Mouse (Mus musculus) hindbrain, postnatal 0 days (tissue): Measurements from ENCODE around the gene Edem1. TPM values are rescaled to one million over a fixed set of nuclear protein-coding genes. Genes with fewer than 3 reads are reported as not detected.
"Not testable (repeated sequence)": the region's sequence is repeated elsewhere in the genome, so short reads cannot be mapped to it uniquely, and the experiment has no call there.

ENCODE experiments used
- ATAC-seq: fragments of 200-750 bp; cut with Nextera tagmentation; 2 replicates; pipeline ENCODE4 v1.8.0; 2017; ENCODE audit warnings: mild to moderate bottlenecking, moderate TSS enrichment, moderate library complexity
- DNase-seq: peaks from one replicate; pipeline ENCODE4 v3.0.0-alpha.2; 2015; ENCODE audit warnings: low spot score
- H3K27ac ChIP-seq: fragments of 300-500 bp; sonication (generic); 2 replicates; pipeline ENCODE4 v1.5.1; 2014; ENCODE audit warnings: mild to moderate bottlenecking
- H3K27me3 ChIP-seq: fragments of 300-500 bp; sonication (generic); 2 replicates; pipeline ENCODE4 v1.6.1; 2014; ENCODE audit warnings: low read length, mixed read lengths; ENCODE audit not compliant: insufficient read depth
- H3K36me3 ChIP-seq: fragments of 300-500 bp; sonication (generic); 2 replicates; pipeline ENCODE4 v1.6.1; 2014; ENCODE audit warnings: low read length, mixed read lengths; ENCODE audit not compliant: insufficient read depth
- H3K4me1 ChIP-seq: fragments of 300-500 bp; sonication (generic); 2 replicates; pipeline ENCODE4 v1.6.1; 2014; ENCODE audit warnings: antibody characterized with exemption, low read length, mixed read lengths; ENCODE audit not compliant: insufficient read depth
- H3K4me2 ChIP-seq: fragments of 300-500 bp; sonication (generic); 2 replicates; pipeline ENCODE4 v1.6.1; 2014; ENCODE audit warnings: low read depth, mild to moderate bottlenecking, low read length, moderate library complexity, mixed read lengths
- H3K4me3 ChIP-seq: fragments of 300-500 bp; sonication (generic); 2 replicates; pipeline ENCODE4 v1.5.1; 2014; ENCODE audit warnings: low read length
- H3K9ac ChIP-seq: fragments of 300-500 bp; sonication (generic); replicated peaks from 2 replicates; pipeline ENCODE4 v1.6.1; 2014; ENCODE audit warnings: mild to moderate bottlenecking, low read length, moderate library complexity, mixed read lengths
- H3K9me3 ChIP-seq: fragments of 300-500 bp; sonication (generic); 2 replicates; pipeline ENCODE4 v1.6.1; 2016; ENCODE audit warnings: low read length, mixed read lengths
- CTCF ChIP-seq: IDR thresholded peaks from 2 replicates; pipeline ENCODE4 v1.5.1; 2016; ENCODE audit warnings: antibody characterized with exemption, control low read depth, low read depth
- WGBS: fragments of 180-500 bp; shearing (Covaris S2); extraction: QIAGEN DNeasy Blood & Tissue Kit; methylation state at CpG from one replicate; pipeline ENCODE4 v1.1.7; 2014; 5-methylcytosine and 5-hydroxymethylcytosine counted together
- polyA plus RNA-seq: library from polyadenylated mRNA; unstranded; fragments of >200 nt; fragmentation: Nextera tagmentation; extraction: Ambion mirVana; gene quantifications from 2 replicates; pipeline ENCODE4 v1.2.1, GENCODE M21; 2015
- total RNA-seq: library from RNA; depleted of rRNA; stranded (reverse); fragments of >200 nt; gene quantifications from 2 replicates; pipeline ENCODE4 v1.2.3, GENCODE M21; 2014

Gene Edem1
- total and polyA plus RNA-seq, 2 experiments from 2014 or later, result 5.0 to 13.4 TPM

- peaks cover 42% of the 10 kb centered on the region; the same call in 1 of the 2 replicates for H3K36me3 ChIP-seq
- DNase-seq, result no peak
These were observed 23.7 kb downstream of the Edem1 start for GRCm38 (mm10) chr6:108852088-108852670.

GRCm38 (mm10) chr6:108852986-108853385, 24.5 kb downstream of the Edem1 start:
- no peak for DNase-seq
- Histone ChIP-seq H3K9me3 (no peaks in the 10 kb centered on the region), H3K36me3 (peaks cover 42% of the 10 kb centered on the region; the same call in 1 of the 2 replicates), H3K27ac (no peak overlapping the region), H3K4me1 (no peaks in the 10 kb centered on the region), H3K4me2 (no peak overlapping the region), H3K9ac (no peak overlapping the region), H3K4me3 (no peak overlapping the region), H3K27me3 (no peaks in the 10 kb centered on the region)
- ATAC-seq, result no peak
- WGBS, result 93% methylated on average over 5 of the region's 5 CpGs
- no peak for TF ChIP-seq CTCF

More at GRCm38 (mm10) chr6:108852088-108852670, 23.7 kb downstream of the Edem1 start:
- Histone ChIP-seq H3K4me2 (no peak overlapping the region), H3K9ac (no peak overlapping the region), H3K4me3 (no peak overlapping the region), H3K27me3 (no peaks in the 10 kb centered on the region), H3K4me1 (no peaks in the 10 kb centered on the region), H3K9me3 (no peaks in the 10 kb centered on the region), H3K27ac (no peak overlapping the region)
- TF ChIP-seq CTCF, result no peak
- ATAC-seq, result no peak
- 90% methylated on average over 8 of the region's 8 CpGs for WGBS

GRCm38 (mm10) chr6:108858583-108858982, 30.1 kb downstream of the Edem1 start:
- H3K36me3 ChIP-seq, result peaks cover 20% of the 10 kb centered on the region; the same call in 1 of the 2 replicates
- H3K4me1 ChIP-seq, result no peaks in the 10 kb centered on the region
- ATAC-seq (no peak), DNase-seq (no peak)
- TF ChIP-seq CTCF, result no peak
- H3K9me3 ChIP-seq, result 0 out of 2 replicates have a peak, but pooled peaks cover 3% of the 10 kb centered on the region
- H3K4me2 ChIP-seq, result no peak overlapping the region
- no peaks in the 10 kb centered on the region for H3K27me3 ChIP-seq
- H3K4me3 ChIP-seq, result no peak overlapping the region
- WGBS, result 90% methylated on average over 9 of the region's 9 CpGs
- H3K9ac ChIP-seq, result no peak overlapping the region
- H3K27ac ChIP-seq, result no peak overlapping the region

- Histone ChIP-seq H3K27ac (no peak overlapping the region), H3K4me2 (no peak overlapping the region), H3K36me3 (peaks cover under 1% of the 10 kb centered on the region; the same call in 1 of the 2 replicates), H3K9me3 (0 out of 2 replicates have a peak, but pooled peaks cover 3% of the 10 kb centered on the region), H3K4me3 (no peak overlapping the region), H3K4me1 (no peaks in the 10 kb centered on the region), H3K9ac (no peak overlapping the region), H3K27me3 (no peaks in the 10 kb centered on the region)
- DNase-seq (no peak), ATAC-seq (no peak)
- WGBS, result 100% methylated on average over 1 of the region's 1 CpGs
- TF ChIP-seq CTCF, result no peak
These were observed 32.8 kb downstream of the Edem1 start for GRCm38 (mm10) chr6:108861226-108861625.

GRCm38 (mm10) chr6:108862548-108862947, 34.1 kb downstream of the Edem1 start:
- H3K4me2 ChIP-seq, result no peak overlapping the region
- H3K4me3 ChIP-seq, result no peak overlapping the region
- H3K4me1 ChIP-seq, result no peaks in the 10 kb centered on the region
- peak; percentile 35; the same call in 1 of the 2 replicates for ATAC-seq
- WGBS, result 63% methylated on average over 2 of the region's 2 CpGs
- TF ChIP-seq CTCF, result no peak
- DNase-seq, result no peak
- no peaks in the 10 kb centered on the region for H3K27me3 ChIP-seq
- H3K27ac ChIP-seq, result no peak overlapping the region
- H3K9me3 ChIP-seq, result 0 out of 2 replicates have a peak, but pooled peaks cover 3% of the 10 kb centered on the region
- no peaks in the 10 kb centered on the region for H3K36me3 ChIP-seq
- H3K9ac ChIP-seq, result no peak overlapping the region

GRCm38 (mm10) chr6:108866317-108866716, 37.9 kb downstream of the Edem1 start:
- DNase-seq, result no peak
- Histone ChIP-seq H3K9ac (no peak overlapping the region), H3K27ac (no peak overlapping the region), H3K4me3 (no peak overlapping the region), H3K4me1 (no peaks in the 10 kb centered on the region), H3K36me3 (no peaks in the 10 kb centered on the region), H3K4me2 (no peak overlapping the region), H3K27me3 (no peaks in the 10 kb centered on the region), H3K9me3 (0 out of 2 replicates have a peak, but pooled peaks cover 3% of the 10 kb centered on the region)
- no peak for TF ChIP-seq CTCF
- ATAC-seq, result no peak
- WGBS, result 84% methylated on average over 5 of the region's 5 CpGs

- not testable (repeated sequence) for H3K9me3 ChIP-seq, H3K4me1 ChIP-seq, H3K9ac ChIP-seq, H3K4me2 ChIP-seq, H3K36me3 ChIP-seq, ATAC-seq, H3K27me3 ChIP-seq, H3K4me3 ChIP-seq, DNase-seq, H3K27ac ChIP-seq
- 50% methylated on average over 2 of the region's 2 CpGs for WGBS
These were observed 40.6 kb downstream of the Edem1 start for GRCm38 (mm10) chr6:108869031-108869430.
